Mouse (Mus musculus) urinary bladder, postnatal 10 days (tissue): Measurements from ENCODE around the gene Pgrmc2.

Source experiments
- DNase-seq: peaks from one replicate; pipeline ENCODE4 v3.0.0; 2022; ENCODE audit warnings: low spot score

The Pgrmc2 gene

GRCm38 (mm10) chr3:41070519-41070918 lies 12.3 kb downstream of the Pgrmc2 start:
- no peak for DNase-seq

- DNase-seq, result no peak
These were observed 17.5 kb downstream of the Pgrmc2 start for GRCm38 (mm10) chr3:41065320-41065719.

DNA sequence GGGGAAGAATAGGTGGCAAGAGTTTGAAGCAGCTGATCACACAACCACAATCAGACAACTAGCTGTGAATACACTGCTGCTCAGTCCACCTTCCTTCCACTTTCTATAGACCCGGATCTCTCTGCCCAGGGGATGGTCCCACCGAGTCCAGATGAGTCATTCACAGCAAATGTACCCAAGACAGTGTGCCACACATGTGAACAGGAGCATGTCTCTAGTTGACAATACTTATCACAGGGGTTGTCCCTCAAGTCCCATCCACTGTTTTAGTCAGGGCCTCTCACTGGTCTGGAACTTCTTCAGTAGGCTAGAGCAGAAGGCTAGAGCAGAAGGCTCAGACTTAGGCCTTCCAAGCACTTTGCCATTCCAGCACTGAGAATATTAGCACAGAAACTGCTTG lies 20.1 kb downstream of the Pgrmc2 start:
- DNase-seq, result no peak

DNA sequence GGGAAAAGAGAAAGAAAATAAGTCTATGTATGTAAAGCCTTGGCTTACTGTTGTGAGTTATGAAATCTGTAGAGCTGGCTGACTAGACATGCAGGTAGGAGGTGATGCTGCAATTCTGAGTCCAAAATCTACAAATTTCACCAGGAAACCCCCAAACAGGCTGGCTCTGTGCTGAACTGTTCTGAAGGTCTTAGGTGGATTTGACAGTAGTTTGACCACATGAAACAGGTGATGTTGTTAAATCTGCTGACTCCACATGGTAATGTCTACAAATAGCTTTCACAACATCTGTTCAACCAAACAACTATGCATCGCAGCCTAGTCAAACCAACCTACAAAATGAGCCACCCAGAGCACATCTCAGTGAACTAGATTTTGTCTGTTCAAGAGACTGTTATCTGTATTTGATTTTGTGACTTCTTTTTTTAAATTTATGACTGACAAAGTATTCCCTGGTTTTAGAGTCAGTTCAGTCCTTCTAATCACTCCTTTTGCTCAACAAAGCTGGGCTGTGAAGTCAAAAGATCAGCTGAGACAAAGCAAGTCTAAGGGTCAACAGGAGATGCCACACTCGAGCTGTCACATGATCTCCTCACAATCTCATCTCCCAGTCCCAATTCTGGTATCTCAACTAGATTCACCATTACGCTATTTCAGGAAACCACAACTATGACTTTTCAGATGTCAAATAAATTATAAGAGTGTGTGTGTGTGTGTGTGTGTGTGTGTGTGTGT lies 20.8 kb downstream of the Pgrmc2 start:
- no peak for DNase-seq

- DNase-seq, result no peak
These were observed 23.6 kb downstream of the Pgrmc2 start for GRCm38 (mm10) chr3:41059249-41059648.

DNA sequence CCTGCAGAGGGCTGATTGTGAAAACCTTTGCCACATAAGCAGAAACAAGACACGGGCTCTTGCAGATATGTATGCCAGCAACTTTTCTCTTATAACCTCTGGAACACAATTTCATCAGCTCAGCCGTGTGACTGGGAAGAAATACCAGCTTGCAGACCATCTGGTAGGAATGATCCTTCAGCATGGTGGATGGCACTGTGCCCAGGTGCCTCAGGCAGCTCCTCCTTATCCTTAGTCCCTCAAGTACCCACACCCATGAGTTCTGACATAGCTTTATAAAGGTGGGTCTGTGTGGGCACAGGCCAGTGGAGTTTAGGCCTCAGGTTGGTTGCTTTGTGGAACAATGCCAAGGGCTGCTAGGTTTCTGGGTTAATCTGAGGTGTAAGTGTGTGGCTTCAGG lies 24.5 kb downstream of the Pgrmc2 start:
- DNase-seq, result no peak

DNA sequence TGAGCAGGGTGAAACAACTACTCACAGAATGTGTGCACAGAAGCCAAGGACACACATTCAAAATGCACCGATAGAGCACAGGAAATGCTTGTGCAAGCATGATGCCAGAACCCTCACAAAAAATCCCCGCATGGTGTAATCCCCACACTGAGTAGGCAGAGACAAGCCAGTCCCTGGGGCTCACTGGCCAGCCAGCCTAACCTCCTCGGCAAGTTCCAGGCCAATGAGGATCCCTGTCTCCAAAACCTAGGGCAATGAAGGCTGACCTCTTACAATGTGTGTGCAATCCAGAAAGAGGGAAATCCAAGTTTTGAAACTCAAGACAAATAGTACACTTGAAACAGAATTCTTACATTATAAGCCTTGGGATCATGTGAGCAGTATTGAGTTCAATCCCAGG lies 29.5 kb downstream of the Pgrmc2 start:
- no peak for DNase-seq

GRCm38 (mm10) chr3:41047838-41048237 lies 35.0 kb downstream of the Pgrmc2 start:
- DNase-seq, result no peak

GRCm38 (mm10) chr3:41043756-41044354 lies 39.0 kb downstream of the Pgrmc2 start:
- no peak for DNase-seq

GRCm38 (mm10) chr3:41042195-41042938 lies 40.5 kb downstream of the Pgrmc2 start:
- no peak for DNase-seq

DNA sequence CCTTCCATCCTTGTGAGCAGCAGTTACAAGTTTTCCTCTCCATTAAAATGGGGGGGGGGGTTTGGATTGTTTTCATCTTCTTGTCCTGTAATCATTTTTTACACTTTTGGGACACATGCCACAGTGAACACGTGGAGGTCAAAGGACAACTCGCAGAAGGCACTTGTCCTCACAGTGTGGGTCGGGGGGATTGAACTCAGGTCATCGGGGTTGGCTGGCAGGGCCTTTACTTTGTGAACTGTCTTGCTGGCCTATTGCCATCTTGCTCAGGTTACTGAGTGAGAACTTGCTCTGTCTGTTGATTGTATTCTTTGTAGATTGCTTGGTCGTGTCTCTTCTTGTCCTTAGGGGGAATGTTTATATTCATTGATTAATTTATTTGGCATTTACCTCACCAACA lies 41.6 kb downstream of the Pgrmc2 start:
- DNase-seq, result no peak

GRCm38 (mm10) chr3:41038297-41038916 lies 44.4 kb downstream of the Pgrmc2 start:
- no peak for DNase-seq

GRCm38 (mm10) chr3:41031286-41032210 lies 51.3 kb downstream of the Pgrmc2 start:
- DNase-seq, result no peak

DNA sequence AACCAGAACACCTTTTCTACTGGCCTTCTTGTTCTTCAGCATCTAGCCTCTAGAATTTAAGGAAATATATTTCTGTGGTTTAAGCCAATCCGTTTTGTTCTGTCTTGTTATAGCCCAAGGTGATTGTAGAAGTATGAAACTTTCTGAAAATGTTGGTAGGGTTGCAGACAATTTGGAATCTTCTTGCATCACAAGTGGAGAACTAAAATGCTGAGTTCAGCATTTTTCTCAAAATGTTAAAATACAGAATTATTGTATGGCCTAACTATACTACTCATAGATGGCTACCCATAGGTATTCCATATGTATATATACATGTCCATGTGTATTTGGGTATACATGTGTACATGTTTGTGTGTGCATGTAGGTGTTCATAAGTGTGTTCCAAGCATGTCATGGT lies 52.1 kb downstream of the Pgrmc2 start:
- DNase-seq, result no peak

- DNase-seq, result no peak
These were observed 60.9 kb downstream of the Pgrmc2 start for GRCm38 (mm10) chr3:41021980-41022379.

- DNase-seq, result no peak
These were observed 62.2 kb downstream of the Pgrmc2 start for GRCm38 (mm10) chr3:41020687-41021086.

DNA sequence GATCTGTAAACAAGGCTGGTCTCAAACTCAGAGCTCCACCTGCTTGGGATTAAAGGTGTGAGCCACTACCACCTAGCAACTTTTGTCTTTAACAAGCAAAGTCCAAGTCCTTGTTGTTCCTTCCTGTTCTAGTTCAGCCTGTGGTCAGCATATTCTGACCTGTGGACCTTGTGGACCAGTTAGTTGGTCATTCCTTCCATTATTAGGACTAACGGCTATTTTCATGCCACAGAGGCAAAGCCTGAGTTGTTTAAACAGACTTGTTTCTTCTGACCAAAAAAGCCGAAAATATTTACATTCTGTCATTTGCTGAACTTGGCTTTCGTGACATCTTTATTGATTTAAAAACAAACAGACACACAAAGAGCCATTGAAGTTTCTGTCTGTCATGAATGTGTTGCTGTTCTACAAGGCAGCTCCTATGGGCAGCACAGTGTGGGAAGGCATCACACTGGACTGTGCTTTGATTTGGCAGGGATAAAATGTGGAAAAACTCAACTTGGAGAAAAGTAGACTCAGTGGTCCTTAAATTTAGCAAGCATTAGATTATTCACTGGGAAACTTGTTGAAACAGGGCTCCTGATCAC lies 64.7 kb downstream of the Pgrmc2 start:
- no peak for DNase-seq
